Mouse (Mus musculus): Measurements from ENCODE around the gene Clec2d. TPM values are rescaled to one million over a fixed set of nuclear protein-coding genes. Genes with fewer than 3 reads are reported as not detected.

Gene Clec2d
- 0.25 TPM in 2 replicates for polyA plus RNA-seq (2015; fragmentation: Nextera tagmentation; extraction: Ambion mirVana)

DNA sequence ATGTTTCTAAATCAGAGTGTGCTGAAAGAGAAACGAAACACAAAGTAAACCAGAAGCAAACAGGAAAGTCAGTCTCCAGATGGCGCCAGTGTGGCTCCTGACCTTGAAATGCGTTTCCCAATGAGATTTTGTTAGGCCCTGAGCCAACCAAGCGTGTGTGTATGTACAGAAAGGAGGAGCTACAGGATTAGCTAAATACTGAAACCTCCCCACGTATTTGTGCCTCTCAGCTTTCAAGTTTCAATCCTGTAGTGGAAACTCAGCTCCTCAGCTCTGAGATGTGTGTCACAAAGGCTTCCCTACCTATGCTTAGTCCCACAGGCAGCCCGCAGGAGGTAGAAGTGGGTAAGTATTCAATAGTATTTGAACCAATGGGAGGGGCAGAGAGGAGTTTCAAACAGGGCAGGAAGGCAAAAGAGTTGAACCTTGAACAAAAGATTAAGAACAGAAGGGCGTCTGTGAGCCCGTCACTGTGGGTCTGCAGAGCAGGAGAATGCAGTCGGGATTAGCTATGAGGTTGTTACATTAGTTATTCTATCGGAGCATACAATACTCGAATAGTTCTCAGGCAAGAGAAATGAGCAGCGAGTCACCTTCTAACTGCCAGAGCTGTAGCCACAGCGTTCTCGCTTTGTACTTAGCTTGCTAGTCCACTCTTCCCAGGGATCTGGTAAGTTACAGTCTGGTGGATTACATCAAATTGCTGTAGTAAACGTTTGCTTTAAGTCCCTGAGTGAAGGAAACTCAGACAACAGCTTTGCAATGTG, at the start of gene Clec2d:
Gene Clec2d, plus strand, starts transcription at position 213 of the 767 bp plus-strand sequence.

Small RNA genes lying within 50 kb of the gene (microRNA-seq; reads per million reads assigned to microRNA genes)
- not detected for gene Gm27514

Other genes with a start within 250 kb of the Clec2d start
- not detected in 2 replicates for gene Clec2g, start 246.2 kb upstream of the Clec2d start, polyA plus RNA-seq (2015; fragmentation: Nextera tagmentation; extraction: Ambion mirVana)
- gene Klrb1f, start 134.7 kb upstream of the Clec2d start, polyA plus RNA-seq (2015; fragmentation: Nextera tagmentation; extraction: Ambion mirVana), result 0.39 and 0.70 TPM in 2 replicates
- gene Clec2e, start 79.7 kb upstream of the Clec2d start, polyA plus RNA-seq (2015; fragmentation: Nextera tagmentation; extraction: Ambion mirVana), result not detected in 2 replicates
- gene Cd69, start 94.8 kb downstream of the Clec2d start, polyA plus RNA-seq (2015; fragmentation: Nextera tagmentation; extraction: Ambion mirVana), result not detected in 2 replicates
- gene 4922502D21Rik, start 151.2 kb downstream of the Clec2d start, polyA plus RNA-seq (2015; fragmentation: Nextera tagmentation; extraction: Ambion mirVana), result not detected in 2 replicates
- gene Clec12a, start 162.1 kb downstream of the Clec2d start, polyA plus RNA-seq (2015; fragmentation: Nextera tagmentation; extraction: Ambion mirVana), result 0.41 and 0.48 TPM in 2 replicates
- gene Clec12b, start 205.3 kb downstream of the Clec2d start, polyA plus RNA-seq (2015; fragmentation: Nextera tagmentation; extraction: Ambion mirVana), result 0.17 and 0.22 TPM in 2 replicates
- gene Clec1b, start 216.7 kb downstream of the Clec2d start, polyA plus RNA-seq (2015; fragmentation: Nextera tagmentation; extraction: Ambion mirVana), result 0.74 and 0.83 TPM in 2 replicates
- gene Clec9a, start 228.2 kb downstream of the Clec2d start, polyA plus RNA-seq (2015; fragmentation: Nextera tagmentation; extraction: Ambion mirVana), result 0.09 and 0.22 TPM in 2 replicates